In the genomic region with DNA sequence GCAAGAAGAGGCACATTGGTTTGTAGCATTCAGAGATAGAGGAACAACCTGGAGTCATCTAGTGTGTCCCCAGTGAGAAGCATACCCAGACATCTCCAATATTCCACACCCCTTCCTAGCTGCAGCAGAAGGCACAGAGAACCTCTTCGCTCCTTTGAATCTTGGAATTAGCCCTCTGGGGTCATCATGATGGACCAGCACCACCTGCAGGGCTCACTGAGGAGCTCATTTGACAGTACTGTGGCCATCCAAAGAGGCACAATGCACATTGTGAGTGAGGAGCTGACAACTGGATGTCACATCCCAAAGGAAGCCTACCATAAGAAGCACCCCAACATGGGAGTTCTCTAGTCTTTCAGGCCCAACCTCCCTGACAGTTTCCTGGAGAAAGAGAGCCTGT, we compare ENCODE assay signal across 18 mouse cellular contexts. TPM values are rescaled to one million over a fixed set of nuclear protein-coding genes. Genes with fewer than 3 reads are reported as not detected.
DNase-seq lines count a peak whose midpoint lies in the region; ATAC-seq and TF ChIP-seq lines count a peak whose summit lies in the region.
"Had no signal": no experiment of that assay in that cellular context is flagged by ENCODE, and none has a peak within 500 bp of the region (broad histone marks: within the 10 kb centered on the region; RNA-seq: fewer than 3 reads in every experiment).

No protein-coding gene starts in this region.

- no peak for DNase-seq in kidney, postnatal 0 days (ENCODE audit: low spot score)
- no peak for DNase-seq in kidney, adult 11 months
- no peak for DNase-seq in liver, embryonic 14.5 days (ENCODE audit: low read depth in 3 of 3, low spot score in 3 of 3)
- peak; percentile 16 for DNase-seq in lung, postnatal 14 days
- DNase-seq in adrenal gland, adult 2 months, result no peak
- DNase-seq: adrenal gland, postnatal 14 days; cerebellum, postnatal 10 days; forebrain, postnatal 0 days; heart, postnatal 36 days; thymus, postnatal 25 days had no signal

- TF ChIP-seq EP300 in liver, embryonic 14.5 days (IDR thresholded peaks at IDR 0.05; ENCODE audit: low read depth), result no peak

- no peak overlapping the region for H3K4me2 ChIP-seq in kidney, postnatal 0 days (ENCODE audit: low read length)
- H3K4me2 ChIP-seq in liver, embryonic 14.5 days (ENCODE audit: low read depth), result no peak overlapping the region
- no peak overlapping the region for H3K4me2 ChIP-seq in liver, embryonic 12.5 days
- H3K4me2 ChIP-seq: embryonic facial prominence, embryonic 15.5 days; heart, embryonic 12.5 days; hindbrain, embryonic 14.5 days; midbrain, embryonic 15.5 days; neural tube, embryonic 15.5 days had no signal

- H3K27ac ChIP-seq in kidney, postnatal 0 days, result no peak overlapping the region
- no peak overlapping the region for H3K27ac ChIP-seq in liver, embryonic 14.5 days
- no peak overlapping the region for H3K27ac ChIP-seq in liver, embryonic 12.5 days
- H3K27ac ChIP-seq: embryonic facial prominence, embryonic 15.5 days; hindbrain, embryonic 14.5 days; midbrain, embryonic 15.5 days; neural tube, embryonic 15.5 days had no signal

- no peaks in the 10 kb centered on the region for H3K36me3 ChIP-seq in kidney, postnatal 0 days (ENCODE audit: insufficient read depth, low read length)
- H3K36me3 ChIP-seq in liver, embryonic 14.5 days (replicated peaks; ENCODE audit: control insufficient read depth, insufficient read depth, low read depth), result no peaks in the 10 kb centered on the region
- H3K36me3 ChIP-seq in liver, embryonic 12.5 days, result no peaks in the 10 kb centered on the region
- H3K36me3 ChIP-seq: embryonic facial prominence, embryonic 15.5 days; heart, embryonic 12.5 days; midbrain, embryonic 15.5 days; neural tube, embryonic 15.5 days had no signal

- H3K4me1 ChIP-seq in kidney, postnatal 0 days (replicated peaks; ENCODE audit: insufficient read depth, low read length), result no peaks in the 10 kb centered on the region
- H3K4me1 ChIP-seq in liver, embryonic 14.5 days (replicated peaks; ENCODE audit: control insufficient read depth in 2 of 2, insufficient read depth in 2 of 2, low read length in 1 of 2), result 0 out of 4 replicates have a peak, but pooled peaks cover 0 to 4% of the 10 kb centered on the region in 2 experiments
- H3K4me1 ChIP-seq in liver, embryonic 12.5 days, result peaks cover 5% of the 10 kb centered on the region
- H3K4me1 ChIP-seq: embryonic facial prominence, embryonic 15.5 days; heart, embryonic 12.5 days; midbrain, embryonic 15.5 days had no signal

- no peak overlapping the region for H3K9ac ChIP-seq in kidney, postnatal 0 days (ENCODE audit: low read depth, low read length)
- no peak overlapping the region for H3K9ac ChIP-seq in liver, embryonic 14.5 days (replicated peaks)
- H3K9ac ChIP-seq in liver, embryonic 12.5 days, result no peak overlapping the region
- H3K9ac ChIP-seq: embryonic facial prominence, embryonic 15.5 days; forebrain, postnatal 0 days; heart, embryonic 12.5 days; hindbrain, embryonic 14.5 days; midbrain, embryonic 15.5 days; neural tube, embryonic 15.5 days had no signal

- no peak for ATAC-seq in kidney, postnatal 0 days (replicated peaks; ENCODE audit: low FRiP score, low read depth)
- no peak for ATAC-seq in liver, embryonic 14.5 days (ENCODE audit: insufficient read depth)
- no peak for ATAC-seq in liver, embryonic 12.5 days
- 0 out of 2 replicates have a peak, but pooled peaks have one; percentile 39 for ATAC-seq in common myeloid progenitor, adult 5-6 weeks (replicated peaks; ENCODE audit: low read depth, poor library complexity, severe bottlenecking)
- ATAC-seq: forebrain, postnatal 0 days; midbrain, embryonic 15.5 days had no signal

- H3K4me3 ChIP-seq in kidney, postnatal 0 days (replicated peaks; ENCODE audit: low read depth, low read length), result no peak overlapping the region
- no peak overlapping the region for H3K4me3 ChIP-seq in liver, embryonic 14.5 days (ENCODE audit: insufficient read depth in 1 of 2, low read depth in 2 of 2, low read length in 2 of 2)
- no peak overlapping the region for H3K4me3 ChIP-seq in liver, embryonic 12.5 days
- H3K4me3 ChIP-seq: embryonic facial prominence, embryonic 15.5 days; heart, embryonic 12.5 days; megakaryocyte, embryonic 14.5 days; midbrain, embryonic 15.5 days; neural tube, embryonic 15.5 days had no signal

- no peaks in the 10 kb centered on the region for H3K27me3 ChIP-seq in kidney, postnatal 0 days (ENCODE audit: insufficient read depth, low read length)
- no peaks in the 10 kb centered on the region for H3K27me3 ChIP-seq in liver, embryonic 14.5 days (ENCODE audit: control insufficient read depth, insufficient read depth, low read length)
- no peaks in the 10 kb centered on the region for H3K27me3 ChIP-seq in liver, embryonic 12.5 days (replicated peaks)
- H3K27me3 ChIP-seq: embryonic facial prominence, embryonic 15.5 days; heart, embryonic 12.5 days; megakaryocyte, embryonic 14.5 days; midbrain, embryonic 15.5 days; neural tube, embryonic 15.5 days had no signal

- H3K9me3 ChIP-seq in kidney, postnatal 0 days (replicated peaks; ENCODE audit: low read length), result no peaks in the 10 kb centered on the region
- H3K9me3 ChIP-seq in liver, embryonic 14.5 days (ENCODE audit: control insufficient read depth, low read length), result no peaks in the 10 kb centered on the region
- no peaks in the 10 kb centered on the region for H3K9me3 ChIP-seq in liver, embryonic 12.5 days (replicated peaks)
- H3K9me3 ChIP-seq: embryonic facial prominence, embryonic 15.5 days; heart, embryonic 12.5 days; megakaryocyte, embryonic 14.5 days; midbrain, embryonic 15.5 days; neural tube, embryonic 15.5 days had no signal

- 76% methylated on average over 1 of the region's 1 CpGs for WGBS in kidney, postnatal 0 days
- WGBS in liver, embryonic 14.5 days (ENCODE audit: insufficient replicate concordance), result 57% methylated on average over 1 of the region's 1 CpGs
- WGBS in liver, embryonic 12.5 days (ENCODE audit: insufficient replicate concordance), result 60% methylated on average over 1 of the region's 1 CpGs

- peak; percentile 30; the same call in 1 of the 2 replicates for TF ChIP-seq CTCF in kidney, postnatal 0 days (IDR thresholded peaks at IDR 0.05; ENCODE audit: low read depth)
- TF ChIP-seq CTCF in liver, embryonic 14.5 days (IDR thresholded peaks at IDR 0.05; ENCODE audit: low read depth), result 0 out of 2 replicates have a peak, but pooled peaks have one; percentile 10

RNA-seq across cellular contexts. Expression of a gene that starts 50.2 kb away (rescaled TPM):
- 20.8 and 23.1 TPM in 2 replicates for polyA plus RNA-seq in kidney, postnatal 0 days (2015; fragmentation: Nextera tagmentation; extraction: Ambion mirVana)
- 0.43 and 0.56 TPM in 2 replicates for polyA plus RNA-seq in liver, embryonic 14.5 days (2012; rRNA removed)
- 1.7 and 3.0 TPM in 2 replicates for polyA plus RNA-seq in liver, embryonic 14.5 days (2014; fragmentation: Nextera tagmentation; extraction: Ambion mirVana)
- polyA plus RNA-seq in liver, embryonic 12.5 days (2016; fragmentation: Nextera tagmentation; extraction: Ambion mirVana), result 4.4 and 4.9 TPM in 2 replicates
- 2.2 and 3.8 TPM in 2 replicates for total RNA-seq in common myeloid progenitor, adult 5-6 weeks (2017)
- total RNA-seq in adrenal gland, adult 2 months (2021), result 10 to 100 TPM; 69.9 to 80.4 TPM
- polyA plus RNA-seq in adrenal gland, adult 2 months (2012; rRNA removed), result 24.7 and 39.3 TPM in 2 replicates
